Mouse (Mus musculus) c-Kit-positive CD71-positive TER-119-positive erythroid progenitor cells, embryonic 14.5 days (primary cell): ENCODE measurements around the gene Ppox.

Experiments used
- DNase-seq: peaks from one replicate; pipeline ENCODE4 v3.0.0-alpha.2; 2013; ENCODE audit warnings: low spot score

The Ppox gene

GRCm38 (mm10) chr1:171285096-171285892 is 4.3 kb upstream of the Ppox start:
- DNase-seq, result no peak

- DNase-seq, result no peak
Observed at GRCm38 (mm10) chr1:171284491-171284890, 3.5 kb upstream of the Ppox start.

GRCm38 (mm10) chr1:171283188-171284160 is 2.5 kb upstream of the Ppox start:
- no peak for DNase-seq

DNA sequence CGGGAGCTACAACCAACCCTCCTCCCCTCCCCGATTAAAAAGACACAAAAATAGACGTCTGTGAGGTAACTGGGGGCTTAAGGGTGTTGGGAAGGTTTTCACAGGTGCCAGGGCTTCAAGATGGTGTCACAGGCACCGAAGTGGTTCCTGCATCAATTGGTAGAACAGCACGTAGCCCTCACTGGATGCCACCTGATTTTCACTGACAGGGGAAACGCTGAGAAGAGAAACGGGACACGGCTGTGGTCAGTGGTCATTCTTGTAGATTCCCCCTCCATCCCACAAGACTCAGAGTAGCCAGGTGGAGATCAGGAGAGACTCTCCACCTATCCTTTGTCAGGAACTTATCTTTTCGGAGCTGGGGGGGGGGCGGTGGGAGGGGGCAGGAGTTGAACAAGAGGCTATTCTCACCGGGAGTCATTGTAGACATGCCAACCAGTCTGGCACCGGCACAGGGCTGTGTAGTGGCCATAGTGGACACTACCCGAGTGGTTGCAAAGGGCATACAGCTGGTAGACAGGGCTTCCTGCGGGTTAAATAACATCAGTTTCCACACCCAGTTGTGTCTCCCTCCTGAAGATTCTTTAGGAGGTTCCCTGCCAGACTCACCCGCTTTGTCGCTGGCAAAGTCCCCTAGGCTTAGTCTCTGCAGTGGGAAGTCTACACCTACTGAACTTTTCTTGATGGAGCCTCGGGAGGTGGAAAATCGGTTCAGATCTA is 1.3 kb upstream of the Ppox start:
- DNase-seq, result no peak

DNA sequence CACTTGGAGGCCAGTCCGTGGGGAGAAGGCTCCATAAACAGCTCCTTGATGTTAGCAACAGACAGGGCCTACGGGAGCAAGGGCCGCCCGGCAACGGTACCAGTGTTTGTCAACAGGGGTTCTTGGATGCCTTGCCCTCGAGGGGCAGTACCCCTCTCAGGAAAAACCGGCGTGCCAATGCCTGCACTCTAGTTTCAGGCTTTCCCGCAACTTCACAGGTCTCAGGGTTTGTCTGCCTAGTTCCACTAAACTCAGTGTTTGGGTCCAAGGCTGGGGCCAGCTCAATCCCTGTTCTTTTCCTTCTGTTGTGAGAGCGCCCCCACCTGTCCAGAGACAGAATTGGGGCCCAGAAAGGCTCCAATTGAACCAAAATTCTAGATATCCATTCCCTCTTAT is 540 bp upstream of the Ppox start:
- DNase-seq, result peak; percentile 92

DNA sequence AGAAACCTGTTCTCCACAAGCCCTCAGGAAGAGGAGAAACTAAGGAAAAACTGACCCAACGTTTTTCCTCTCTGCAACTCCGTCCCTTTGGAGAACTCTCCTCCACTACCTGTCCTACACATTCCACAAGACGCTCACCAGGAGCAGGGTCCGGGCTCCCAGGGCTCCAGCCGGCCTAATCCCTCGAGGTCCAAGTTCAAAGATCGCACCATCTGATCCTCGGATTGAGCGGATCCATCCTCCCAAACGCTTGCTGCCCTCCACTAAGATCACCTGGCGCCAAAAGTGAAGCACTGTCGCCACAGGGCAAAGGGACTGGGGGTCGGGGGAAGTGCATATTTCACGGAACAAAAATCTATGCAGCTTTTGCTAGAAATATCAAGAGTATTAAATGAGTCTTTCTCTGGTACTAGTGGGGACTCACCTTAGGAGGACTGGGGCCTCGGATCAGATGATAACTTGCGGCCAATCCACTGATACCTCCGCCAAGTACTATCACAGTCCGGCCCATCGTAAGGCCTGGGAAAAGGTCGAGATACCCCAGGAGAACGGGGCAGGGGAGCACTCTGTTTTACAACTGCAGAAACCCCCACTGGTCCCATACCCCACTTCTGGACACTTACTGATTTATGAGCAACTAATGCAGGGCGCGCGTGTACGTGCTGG is 603 bp downstream of the Ppox start:
- no peak for DNase-seq

GRCm38 (mm10) chr1:171279721-171280120 is 1.3 kb downstream of the Ppox start:
- no peak for DNase-seq

DNA sequence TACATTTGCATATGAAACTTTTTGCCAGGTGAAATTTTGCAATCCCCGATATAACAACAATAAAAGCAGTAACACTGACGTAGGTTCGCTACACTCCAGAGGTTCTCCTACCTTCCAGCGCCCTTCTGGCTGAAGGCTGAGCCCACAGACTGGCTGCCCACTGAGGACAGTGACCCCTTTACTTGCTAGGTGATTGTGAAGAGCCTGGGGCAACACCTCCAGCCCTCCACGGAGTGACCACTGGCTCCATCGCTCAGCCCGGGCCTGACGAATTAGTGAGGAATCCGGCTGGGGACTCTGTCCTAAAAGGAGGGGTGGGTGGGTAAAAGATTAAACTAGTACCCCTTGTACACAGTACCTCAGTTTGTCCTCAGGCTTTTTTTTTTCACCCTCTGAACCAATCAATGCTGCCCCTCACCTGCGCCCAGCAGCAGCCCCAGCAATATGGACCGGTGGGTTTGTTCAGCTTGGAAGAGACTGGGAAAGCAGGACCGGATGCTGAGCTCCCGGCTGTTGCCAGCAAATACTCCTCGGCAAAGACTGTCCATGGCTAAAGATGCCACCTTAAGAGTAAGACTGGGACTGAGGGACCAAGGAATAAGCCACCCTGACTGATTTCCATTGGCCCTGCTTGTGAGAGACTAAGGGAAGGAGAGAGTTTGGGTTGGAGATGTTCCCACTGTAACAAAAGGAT is 1.8 kb downstream of the Ppox start:
- no peak for DNase-seq

GRCm38 (mm10) chr1:171278436-171278835 is 2.5 kb downstream of the Ppox start:
- no peak for DNase-seq

- DNase-seq, result no peak
Observed at GRCm38 (mm10) chr1:171277736-171278135, 3.2 kb downstream of the Ppox start.

DNA sequence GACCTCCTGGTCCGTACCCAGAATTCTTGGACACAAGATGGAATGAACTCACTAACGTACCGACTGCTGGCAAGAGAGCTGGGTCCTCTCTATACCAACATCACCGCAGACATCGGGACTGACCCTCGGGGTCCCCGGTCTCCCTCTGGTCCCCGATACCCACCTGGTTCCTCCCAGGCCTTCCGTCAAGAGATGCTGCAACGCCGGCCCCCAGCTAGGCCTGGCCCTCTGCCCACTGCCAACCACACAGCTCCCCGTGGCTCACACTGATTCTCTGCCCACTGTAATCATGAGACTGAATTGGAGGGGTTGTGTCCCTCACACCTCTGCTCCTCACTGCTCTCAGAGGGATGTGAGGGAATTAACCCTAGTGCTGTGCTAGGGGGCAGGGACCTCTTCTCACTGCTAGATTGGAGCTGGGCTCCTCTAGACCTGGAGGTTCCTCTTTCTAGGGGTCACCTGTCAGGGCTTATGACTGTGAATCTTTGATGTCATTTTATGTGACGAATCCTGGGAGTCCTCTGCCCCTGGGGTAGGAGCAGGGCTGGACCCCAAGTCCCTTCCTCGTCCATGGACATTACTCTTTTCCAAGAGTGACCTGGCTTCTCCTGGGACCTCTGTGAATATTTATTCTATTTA is 4.8 kb downstream of the Ppox start:
- DNase-seq, result no peak

- no peak for DNase-seq
Observed at GRCm38 (mm10) chr1:171275144-171275734, 5.7 kb downstream of the Ppox start.

DNA sequence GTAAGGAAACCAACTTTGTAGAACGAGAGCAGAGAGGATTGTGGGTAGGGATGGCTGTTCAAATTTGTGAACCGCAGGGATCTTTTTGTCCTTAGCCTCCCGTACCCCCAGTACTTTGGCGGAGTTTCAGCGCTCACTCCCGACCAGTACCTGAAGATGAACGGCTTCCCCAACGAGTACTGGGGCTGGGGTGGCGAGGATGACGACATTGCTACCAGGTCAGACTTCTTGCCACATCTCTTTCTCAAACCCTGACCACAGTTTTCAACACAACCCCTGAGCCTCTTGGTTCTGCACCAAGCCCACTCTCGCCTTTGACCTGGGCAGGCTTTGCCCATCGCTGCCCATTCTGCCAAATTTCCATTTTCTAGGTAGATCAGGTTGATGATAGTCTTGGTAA is 6.8 kb downstream of the Ppox start:
- DNase-seq, result no peak

DNA sequence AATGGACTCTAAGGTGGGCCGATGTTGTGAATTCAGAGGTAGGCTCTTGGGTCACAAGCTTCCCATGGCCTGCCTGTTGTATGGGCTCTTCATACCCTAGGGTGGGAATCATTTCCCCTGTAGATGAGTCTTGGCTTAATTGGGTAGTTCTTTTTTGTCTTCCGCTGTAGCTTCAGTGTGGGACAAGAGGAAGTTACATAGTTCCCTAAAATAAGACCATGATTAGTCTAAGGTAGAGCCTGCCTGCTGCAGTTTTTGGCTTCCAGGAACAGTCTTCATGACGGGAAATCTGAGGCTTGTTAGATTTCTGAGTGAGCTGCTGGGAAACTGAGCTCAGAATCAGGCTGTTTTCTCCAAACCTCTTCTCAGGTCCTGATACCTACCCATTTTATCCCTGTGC is 8.9 kb downstream of the Ppox start:
- DNase-seq, result no peak

DNA sequence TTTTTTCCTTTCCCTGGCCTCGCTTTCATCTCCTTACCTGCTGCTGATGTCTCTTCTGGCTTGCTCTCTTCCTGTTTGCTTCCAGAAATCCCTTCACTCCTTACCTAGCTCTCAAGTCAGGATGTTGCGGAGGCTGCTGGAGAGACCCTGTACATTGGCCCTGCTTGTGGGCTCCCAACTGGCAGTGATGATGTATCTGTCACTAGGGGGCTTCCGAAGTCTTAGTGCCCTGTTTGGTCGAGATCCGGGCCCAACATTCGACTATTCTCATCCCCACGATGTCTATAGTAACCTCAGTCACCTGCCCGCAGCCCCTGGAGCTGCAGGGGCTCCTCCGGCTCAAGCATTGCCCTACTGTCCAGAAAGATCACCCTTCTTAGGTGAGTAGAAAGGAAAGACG is 9.4 kb downstream of the Ppox start:
- DNase-seq, result no peak

- DNase-seq, result peak; percentile 78
Observed at GRCm38 (mm10) chr1:171271196-171271595, 9.8 kb downstream of the Ppox start.

DNA sequence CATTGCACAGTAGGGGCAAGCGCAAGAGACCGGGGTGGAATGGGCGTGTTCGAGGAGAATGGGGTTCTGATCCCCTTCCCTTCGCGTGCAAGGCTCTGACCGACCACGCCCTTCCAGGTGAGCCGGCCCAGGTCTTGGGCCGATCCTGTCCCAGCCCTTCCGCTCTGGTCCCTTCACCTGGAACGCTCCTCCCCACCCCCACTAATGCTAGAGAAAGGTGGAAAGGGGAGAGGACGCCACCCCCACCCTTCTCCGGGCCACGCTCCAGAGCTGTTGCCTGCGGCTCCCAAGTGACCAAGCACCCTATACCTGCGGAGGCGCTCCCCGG is 10.4 kb downstream of the Ppox start:
- no peak for DNase-seq

DNA sequence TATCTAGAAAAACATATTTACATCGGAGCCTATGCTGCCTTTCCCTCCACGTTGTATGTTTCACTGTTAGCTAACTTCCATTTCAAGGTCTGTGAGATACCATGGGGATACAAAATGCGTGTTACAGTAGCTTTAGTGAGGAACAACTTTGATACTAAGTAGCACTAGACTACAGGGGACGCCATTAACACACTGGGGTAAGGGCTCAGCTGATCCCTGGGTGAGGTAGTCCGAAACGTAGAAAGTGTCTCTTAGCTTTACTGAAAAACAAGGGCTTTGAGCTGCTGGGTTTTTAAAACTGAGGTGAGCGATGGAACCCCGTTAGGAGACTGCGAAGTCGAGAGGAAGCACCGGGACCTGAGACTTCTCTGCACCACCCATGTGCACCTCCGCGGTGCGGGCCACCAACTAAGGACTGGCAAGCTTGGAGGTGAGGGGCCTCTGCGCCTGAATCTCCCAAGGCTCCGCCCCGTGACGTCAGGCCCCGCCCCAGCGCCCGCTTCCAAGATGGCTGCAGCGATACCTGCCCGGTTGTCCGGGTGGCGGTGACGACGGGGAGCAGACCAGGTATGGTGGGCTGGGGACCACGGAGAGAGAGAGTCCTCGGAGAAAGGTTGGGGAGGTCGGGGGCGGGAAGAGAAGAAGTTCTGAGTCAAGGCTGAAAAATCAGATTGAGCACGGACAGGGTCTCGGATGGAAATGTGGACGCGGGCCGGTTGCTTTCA is 11.0 kb downstream of the Ppox start, which contains the start of gene B4galt3:
Gene B4galt3 (plus strand): TSS at position 481 of the 725 bp plus-strand sequence.
- peak; percentile 91 for DNase-seq

- no peak for DNase-seq
Observed at GRCm38 (mm10) chr1:171268341-171268740, 12.6 kb downstream of the Ppox start.
